Mouse (Mus musculus): Measurements from ENCODE around the gene Slc35e3. TPM values are rescaled to one million over a fixed set of nuclear protein-coding genes. Genes with fewer than 3 reads are reported as not detected.
A peak's percentile ranks its signal among the peaks of the same experiment; 100 is the strongest.
"Not testable (repeated sequence)": the region's sequence is repeated elsewhere in the genome, so short reads cannot be mapped to it uniquely, and the experiment has no call there.

Slc35e3 gene
- total and polyA plus RNA-seq, 2 experiments from 2014 or later: 23.9 to 24.9 TPM

DNA sequence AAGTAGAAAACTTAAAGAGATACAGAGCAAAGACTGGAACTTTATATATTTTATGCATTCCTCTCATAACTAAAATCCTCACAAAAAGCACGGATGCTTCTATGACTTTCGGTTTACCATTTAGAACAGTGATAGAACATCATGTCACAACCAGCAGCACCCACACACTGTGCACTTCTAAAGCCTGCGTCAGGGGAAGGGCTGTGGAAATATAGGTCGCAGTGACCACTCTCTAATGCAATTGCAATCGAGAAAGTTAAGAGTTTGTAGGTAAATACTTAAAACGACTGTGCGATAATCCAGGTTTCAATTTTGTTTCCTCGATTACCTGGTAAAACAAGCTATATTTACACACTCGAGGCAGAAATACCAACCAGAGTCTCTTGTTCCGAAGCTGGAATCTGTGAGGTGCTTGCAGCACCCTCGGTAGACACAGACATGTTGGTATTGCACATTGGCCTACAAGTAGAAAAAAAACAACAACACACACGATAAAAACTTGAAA lies 36.8 kb downstream of the Slc35e3 start:
- H3K4me3 ChIP-seq (ENCODE audit: low read length): peak overlapping the region; percentile 97
- peaks cover 6% of the 10 kb centered on the region; the same call in 1 of the 2 replicates for H3K36me3 ChIP-seq (ENCODE audit: insufficient read depth, low read length)
- H3K9me3 ChIP-seq (ENCODE audit: low read length): no peaks in the 10 kb centered on the region
- DNase-seq (ENCODE audit: low spot score) (no peak), ATAC-seq (no peak)
- no peak for TF ChIP-seq CTCF (IDR thresholded peaks at IDR 0.05; ENCODE audit: low read depth)
- H3K27ac ChIP-seq: peak overlapping the region; percentile 99
- H3K9ac ChIP-seq (replicated peaks; ENCODE audit: low read length): peak overlapping the region; percentile 100
- 45% methylated on average over 12 of the region's 12 CpGs for WGBS
- H3K27me3 ChIP-seq (ENCODE audit: insufficient read depth, low read length): no peaks in the 10 kb centered on the region
- peak overlapping the region; percentile 81 for H3K4me2 ChIP-seq (ENCODE audit: low read depth, low read length)
- peaks cover 5% of the 10 kb centered on the region; the same call in 1 of the 2 replicates for H3K4me1 ChIP-seq (ENCODE audit: insufficient read depth, low read length)

DNA sequence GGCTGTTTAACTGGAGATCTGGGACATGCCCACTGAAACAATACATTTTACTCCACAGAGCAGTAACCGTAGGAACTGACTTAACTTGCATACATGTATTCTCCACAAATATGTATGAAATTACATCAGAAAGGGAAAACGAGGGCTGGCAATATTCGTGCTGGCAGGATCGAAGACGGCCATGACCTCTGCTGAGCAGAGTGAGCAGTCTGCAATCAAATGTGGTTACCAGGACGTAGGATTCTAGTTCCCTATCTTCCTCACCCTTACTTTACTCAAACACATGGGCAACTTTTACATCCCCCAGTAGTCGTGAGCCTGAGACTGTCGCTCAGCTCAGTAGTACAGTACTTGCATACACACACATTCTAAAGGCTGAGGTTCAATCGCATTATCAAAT lies 37.3 kb downstream of the Slc35e3 start:
- peaks cover 5% of the 10 kb centered on the region; the same call in 1 of the 2 replicates for H3K4me1 ChIP-seq (ENCODE audit: insufficient read depth, low read length)
- no peaks in the 10 kb centered on the region for H3K27me3 ChIP-seq (ENCODE audit: insufficient read depth, low read length)
- 82% methylated on average over 9 of the region's 9 CpGs for WGBS
- peaks cover 6% of the 10 kb centered on the region; the same call in 1 of the 2 replicates for H3K36me3 ChIP-seq (ENCODE audit: insufficient read depth, low read length)
- DNase-seq (ENCODE audit: low spot score) (no peak), ATAC-seq (no peak)
- peak overlapping the region; percentile 81 for H3K4me2 ChIP-seq (ENCODE audit: low read depth, low read length)
- H3K4me3 ChIP-seq (ENCODE audit: low read length): peak overlapping the region; percentile 97
- H3K9ac ChIP-seq (replicated peaks; ENCODE audit: low read length): peak overlapping the region; percentile 100; the same call in 1 of the 2 replicates
- H3K9me3 ChIP-seq (ENCODE audit: low read length): no peaks in the 10 kb centered on the region
- H3K27ac ChIP-seq: no peak overlapping the region
- no peak for TF ChIP-seq CTCF (IDR thresholded peaks at IDR 0.05; ENCODE audit: low read depth)

DNA sequence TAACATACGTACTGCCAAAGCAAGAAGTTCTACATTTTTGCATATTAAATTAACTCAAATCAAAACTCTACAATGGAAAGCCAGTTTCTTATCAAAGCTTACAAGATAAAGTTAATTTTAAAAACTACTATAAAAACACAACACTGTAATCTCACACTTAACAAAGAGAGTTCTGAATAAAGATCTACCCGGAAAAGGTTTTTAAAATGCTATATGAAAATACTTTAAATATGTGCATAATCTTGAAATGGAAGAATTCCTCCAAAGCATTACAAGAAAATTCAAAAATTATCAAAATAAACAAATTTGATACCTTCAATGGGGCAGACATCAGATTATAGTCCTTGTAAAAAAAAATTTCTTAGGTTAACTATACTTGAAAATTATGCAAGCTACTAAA lies 37.8 kb downstream of the Slc35e3 start:
- H3K4me3 ChIP-seq (ENCODE audit: low read length): peak overlapping the region; percentile 97; the same call in 1 of the 2 replicates

DNA sequence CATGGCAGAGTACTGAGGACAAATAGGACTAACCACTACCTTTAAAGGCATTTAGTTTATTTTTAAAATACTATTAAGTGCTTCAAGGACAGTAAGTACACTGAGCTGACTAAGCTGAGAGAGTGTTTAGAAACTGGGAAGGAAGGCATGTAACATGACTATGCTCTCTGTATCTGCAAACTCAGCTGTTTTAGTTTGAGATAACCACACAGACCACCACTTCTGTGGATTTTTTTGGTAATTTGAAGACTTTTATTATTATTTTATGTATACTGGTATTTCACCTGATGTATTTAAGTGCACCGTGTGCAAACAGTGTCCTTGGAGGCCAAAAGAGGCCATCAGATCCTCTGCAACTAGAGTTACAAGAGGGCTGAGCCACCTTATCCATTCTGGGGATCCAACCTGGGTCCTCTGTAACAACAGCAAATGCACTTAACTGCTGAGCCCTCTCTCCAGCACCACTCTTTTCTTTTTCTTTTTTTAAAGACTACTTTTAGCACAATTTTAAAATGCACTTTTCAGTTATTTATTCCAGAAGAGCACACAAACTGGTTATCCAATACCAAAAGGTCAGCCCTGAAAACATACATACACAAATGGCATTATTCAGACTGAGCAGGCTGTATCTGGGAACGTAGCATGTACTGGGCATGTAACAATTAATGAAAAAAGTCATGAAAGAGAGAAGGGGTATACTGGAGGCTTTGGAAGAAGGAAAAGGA lies 38.9 kb downstream of the Slc35e3 start:
- Histone ChIP-seq H3K4me2 (ENCODE audit: low read depth, low read length) (no peak overlapping the region), H3K4me3 (ENCODE audit: low read length) (no peak overlapping the region), H3K9me3 (ENCODE audit: low read length) (no peaks in the 10 kb centered on the region), H3K27me3 (ENCODE audit: insufficient read depth, low read length) (no peaks in the 10 kb centered on the region), H3K36me3 (ENCODE audit: insufficient read depth, low read length) (peaks cover 16% of the 10 kb centered on the region), H3K4me1 (ENCODE audit: insufficient read depth, low read length) (peaks cover 5% of the 10 kb centered on the region; the same call in 1 of the 2 replicates), H3K9ac (replicated peaks; ENCODE audit: low read length) (no peak overlapping the region), H3K27ac (no peak overlapping the region)
- TF ChIP-seq CTCF (IDR thresholded peaks at IDR 0.05; ENCODE audit: low read depth): no peak
- 95% methylated on average over 2 of the region's 2 CpGs for WGBS
- DNase-seq (ENCODE audit: low spot score) (no peak), ATAC-seq (no peak)

More for the DNA sequence above, 37.8 kb downstream of the Slc35e3 start:
- no peak overlapping the region for H3K9ac ChIP-seq (replicated peaks; ENCODE audit: low read length)
- peaks cover 5% of the 10 kb centered on the region; the same call in 1 of the 2 replicates for H3K4me1 ChIP-seq (ENCODE audit: insufficient read depth, low read length)
- no peak overlapping the region for H3K4me2 ChIP-seq (ENCODE audit: low read depth, low read length)
- no peak for TF ChIP-seq CTCF (IDR thresholded peaks at IDR 0.05; ENCODE audit: low read depth)
- ATAC-seq: no peak
- H3K36me3 ChIP-seq (ENCODE audit: insufficient read depth, low read length): peaks cover 9% of the 10 kb centered on the region
- H3K9me3 ChIP-seq (ENCODE audit: low read length): no peaks in the 10 kb centered on the region
- H3K27me3 ChIP-seq (ENCODE audit: insufficient read depth, low read length): no peaks in the 10 kb centered on the region
- DNase-seq (ENCODE audit: low spot score): no peak
- no peak overlapping the region for H3K27ac ChIP-seq
- 96% methylated on average over 2 of the region's 2 CpGs for WGBS

DNA sequence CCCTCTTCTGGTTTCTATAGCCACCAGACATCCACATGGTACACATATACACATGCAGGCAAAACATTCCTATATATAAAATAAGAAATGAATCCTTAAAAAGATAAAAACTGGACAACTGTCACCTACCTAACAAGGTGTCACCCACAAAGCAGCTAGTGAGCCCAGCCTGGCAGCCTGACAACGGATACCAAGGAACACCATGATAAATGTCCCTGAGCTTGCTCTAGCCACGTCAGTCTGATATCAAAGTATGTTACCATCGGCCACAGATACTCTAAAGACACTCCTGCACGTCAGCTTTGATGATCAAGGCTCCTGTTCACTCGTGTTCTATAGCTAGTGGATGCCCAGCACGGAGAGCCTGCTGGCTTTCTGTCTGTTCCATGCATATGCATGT lies 39.7 kb downstream of the Slc35e3 start:
- no peak for ATAC-seq
- 79% methylated on average over 6 of the region's 6 CpGs for WGBS

DNA sequence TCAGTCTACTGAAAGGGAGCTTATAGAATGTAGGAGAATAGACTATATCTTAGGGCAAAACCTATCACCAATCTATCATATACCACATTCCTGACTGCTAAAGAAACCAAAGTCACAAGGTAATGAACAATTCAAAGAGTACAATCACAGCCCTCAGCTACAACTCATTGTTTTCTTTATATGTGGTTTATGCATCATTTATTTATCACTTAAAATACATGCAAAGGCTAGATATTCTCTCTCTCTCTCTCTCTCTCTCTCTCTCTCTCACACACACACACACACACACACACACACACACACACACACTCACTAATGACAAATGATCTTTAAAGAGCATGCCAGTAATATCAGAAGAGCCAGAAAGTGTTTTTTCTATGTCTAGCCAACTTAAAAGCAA lies 40.4 kb downstream of the Slc35e3 start:
- Histone ChIP-seq H3K9ac (replicated peaks; ENCODE audit: low read length) (no peak overlapping the region), H3K4me2 (ENCODE audit: low read depth, low read length) (no peak overlapping the region), H3K27ac (no peak overlapping the region), H3K9me3 (ENCODE audit: low read length) (no peaks in the 10 kb centered on the region), H3K27me3 (ENCODE audit: insufficient read depth, low read length) (no peaks in the 10 kb centered on the region), H3K36me3 (ENCODE audit: insufficient read depth, low read length) (peaks cover 26% of the 10 kb centered on the region), H3K4me3 (ENCODE audit: low read length) (no peak overlapping the region), H3K4me1 (ENCODE audit: insufficient read depth, low read length) (peaks cover 5% of the 10 kb centered on the region; the same call in 1 of the 2 replicates)
- no peak for ATAC-seq
- TF ChIP-seq CTCF (IDR thresholded peaks at IDR 0.05; ENCODE audit: low read depth): no peak
- DNase-seq (ENCODE audit: low spot score): no peak

More for the DNA sequence above, 39.7 kb downstream of the Slc35e3 start:
- H3K27ac ChIP-seq: no peak overlapping the region
- H3K27me3 ChIP-seq (ENCODE audit: insufficient read depth, low read length): no peaks in the 10 kb centered on the region
- H3K4me2 ChIP-seq (ENCODE audit: low read depth, low read length): no peak overlapping the region
- H3K9me3 ChIP-seq (ENCODE audit: low read length): no peaks in the 10 kb centered on the region
- peaks cover 5% of the 10 kb centered on the region; the same call in 1 of the 2 replicates for H3K4me1 ChIP-seq (ENCODE audit: insufficient read depth, low read length)
- no peak overlapping the region for H3K9ac ChIP-seq (replicated peaks; ENCODE audit: low read length)
- no peak for TF ChIP-seq CTCF (IDR thresholded peaks at IDR 0.05; ENCODE audit: low read depth)
- peaks cover 23% of the 10 kb centered on the region for H3K36me3 ChIP-seq (ENCODE audit: insufficient read depth, low read length)
- no peak for DNase-seq (ENCODE audit: low spot score)
- no peak overlapping the region for H3K4me3 ChIP-seq (ENCODE audit: low read length)

DNA sequence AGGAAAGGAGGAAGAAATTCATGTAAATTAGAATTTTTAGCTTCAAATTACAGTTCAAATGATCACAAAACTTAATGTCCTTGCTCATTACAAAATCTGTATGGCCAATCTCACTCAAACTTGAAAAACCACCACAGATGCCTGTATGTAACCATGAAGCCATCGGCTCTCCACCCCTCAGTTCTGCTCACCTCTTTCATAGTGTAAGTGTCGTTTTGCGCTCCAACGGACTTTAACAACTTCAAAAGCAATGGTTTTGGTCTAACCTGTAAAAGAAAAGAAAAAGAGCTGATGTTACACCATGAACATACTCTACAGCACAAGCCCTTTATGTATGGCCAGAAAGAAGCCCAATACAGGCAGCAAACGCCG lies 41.2 kb downstream of the Slc35e3 start:
- H3K4me1 ChIP-seq (ENCODE audit: insufficient read depth, low read length): peaks cover 5% of the 10 kb centered on the region; the same call in 1 of the 2 replicates
- peaks cover 33% of the 10 kb centered on the region for H3K36me3 ChIP-seq (ENCODE audit: insufficient read depth, low read length)
- H3K9me3 ChIP-seq (ENCODE audit: low read length): no peaks in the 10 kb centered on the region
- TF ChIP-seq CTCF (IDR thresholded peaks at IDR 0.05; ENCODE audit: low read depth): no peak
- H3K9ac ChIP-seq (replicated peaks; ENCODE audit: low read length): no peak overlapping the region
- H3K4me3 ChIP-seq (ENCODE audit: low read length): no peak overlapping the region
- no peak overlapping the region for H3K27ac ChIP-seq
- WGBS: 97% methylated on average over 6 of the region's 6 CpGs
- ATAC-seq (no peak), DNase-seq (ENCODE audit: low spot score) (no peak)
- no peaks in the 10 kb centered on the region for H3K27me3 ChIP-seq (ENCODE audit: insufficient read depth, low read length)
- H3K4me2 ChIP-seq (ENCODE audit: low read depth, low read length): no peak overlapping the region

DNA sequence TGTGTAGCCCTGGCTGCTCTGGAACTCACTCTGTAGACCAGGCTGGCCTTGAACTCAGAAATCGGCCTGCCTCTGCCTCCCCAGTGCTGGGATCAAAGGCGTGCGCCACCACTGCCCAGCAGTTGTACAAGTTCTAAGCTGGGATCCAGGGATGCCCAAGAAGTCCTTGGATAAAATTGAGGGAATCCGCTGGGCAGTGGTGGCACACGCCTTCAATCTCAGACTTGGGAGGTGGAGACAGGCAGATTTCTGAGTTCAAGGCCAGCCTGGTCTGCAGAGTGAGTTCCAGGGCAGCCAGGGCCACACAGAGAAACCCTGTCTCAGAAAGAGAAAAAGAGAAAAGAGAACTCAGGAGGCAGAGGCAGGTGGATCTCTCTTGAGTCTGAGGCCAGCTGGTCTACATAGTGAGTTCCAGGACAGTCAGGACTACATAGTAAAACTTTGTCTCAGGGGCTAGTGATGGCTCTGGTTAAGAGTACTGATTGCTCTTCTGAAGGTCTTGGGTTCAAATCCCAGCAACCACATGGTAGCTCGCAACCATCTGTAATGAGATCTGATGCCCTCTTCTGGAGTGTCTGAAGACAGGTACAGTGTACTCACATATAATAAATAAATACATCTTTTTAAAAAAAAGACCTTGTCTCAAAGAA lies 41.7 kb downstream of the Slc35e3 start:
- not testable (repeated sequence) for H3K4me2 ChIP-seq (ENCODE audit: low read depth, low read length); H3K9ac ChIP-seq (replicated peaks; ENCODE audit: low read length); H3K27me3 ChIP-seq (ENCODE audit: insufficient read depth, low read length); H3K9me3 ChIP-seq (ENCODE audit: low read length); H3K4me1 ChIP-seq (ENCODE audit: insufficient read depth, low read length); H3K27ac ChIP-seq; ATAC-seq; DNase-seq (ENCODE audit: low spot score); H3K4me3 ChIP-seq (ENCODE audit: low read length)
- 97% methylated on average over 6 of the region's 6 CpGs for WGBS
- peaks cover 37% of the 10 kb centered on the region for H3K36me3 ChIP-seq (ENCODE audit: insufficient read depth, low read length)

Measured in hindbrain, postnatal 0 days (tissue).